Mouse (Mus musculus) ovary, adult 10 weeks (tissue): ENCODE data around the gene Chd4. TPM values are rescaled to one million over a fixed set of nuclear protein-coding genes. Genes with fewer than 3 reads are reported as not detected.

Experiments used
- polyA plus RNA-seq: library from polyadenylated mRNA; stranded (reverse); fragments of 350-450 nt; fragmentation: Illumina TruSeq; extraction: RNeasy Lipid Tissue Mini Kit (QIAGEN cat#74804); gene quantifications from one replicate; pipeline ENCODE4 v1.2.3, GENCODE M21; 2014

The Chd4 gene
- 122 TPM for polyA plus RNA-seq

GRCm38 (mm10) chr6:125095391-125096278 is at the start of gene Chd4:
Gene Chd4, plus strand, starts transcription at chr6:125095981.

GRCm38 (mm10) chr6:125049678-125050077 is 46.1 kb upstream of the Chd4 start, which contains the start of gene Acrbp:
Gene Acrbp, plus strand, starts transcription at chr6:125049689.

GRCm38 (mm10) chr6:125067571-125067995 is 28.2 kb upstream of the Chd4 start, which contains the start of gene Lpar5:
Gene Lpar5, plus strand, starts transcription at chr6:125067920.

DNA sequence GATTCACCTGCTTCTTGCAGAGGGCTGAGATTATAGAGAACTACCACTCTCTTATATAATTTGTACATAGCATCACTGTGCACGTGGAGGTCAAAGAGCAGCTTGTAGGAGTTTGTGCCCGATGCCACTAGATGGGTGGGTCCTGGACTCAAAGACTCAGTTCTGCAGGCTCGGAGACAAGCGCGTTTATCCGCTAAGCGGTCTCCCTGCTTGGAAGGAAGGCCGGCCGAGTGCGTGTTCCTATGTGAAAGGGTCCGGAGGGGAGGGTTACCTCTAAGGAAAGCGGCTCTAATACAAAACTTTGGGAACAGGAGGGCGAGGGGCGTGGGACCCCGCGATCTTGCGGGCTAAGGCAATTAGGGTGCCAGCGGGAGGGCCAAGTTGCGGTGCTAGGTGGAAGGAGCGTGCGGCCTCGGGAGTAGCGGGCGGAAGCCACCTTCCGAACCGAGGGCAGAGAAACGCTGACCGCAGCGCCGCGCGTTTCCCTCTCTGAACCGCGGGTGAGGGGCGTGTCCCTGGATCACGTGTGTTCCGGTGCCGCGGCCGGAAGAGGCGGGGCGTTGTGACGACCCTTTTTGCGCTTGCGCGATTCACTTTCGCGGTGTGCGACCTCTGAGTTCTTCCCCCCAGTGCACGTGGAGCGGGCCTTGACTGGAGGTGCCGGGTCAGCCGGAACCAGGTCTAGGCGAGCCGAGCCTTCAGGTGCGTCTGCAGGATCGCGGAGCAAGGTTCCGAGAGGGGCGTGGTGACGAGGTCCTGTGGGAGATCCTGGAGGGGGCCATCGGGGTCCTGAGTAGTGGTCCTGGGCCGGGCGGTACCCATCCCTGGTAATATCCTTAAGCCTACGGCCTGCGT is 35.7 kb downstream of the Chd4 start, which contains the start of gene Nop2:
Gene Nop2, plus strand, starts transcription at position 608 of the 855 bp plus-strand sequence.

GRCm38 (mm10) chr6:125145001-125145400 is 49.2 kb downstream of the Chd4 start, which contains the start of gene Iffo1:
Gene Iffo1, plus strand, starts transcription at chr6:125145241.

DNA sequence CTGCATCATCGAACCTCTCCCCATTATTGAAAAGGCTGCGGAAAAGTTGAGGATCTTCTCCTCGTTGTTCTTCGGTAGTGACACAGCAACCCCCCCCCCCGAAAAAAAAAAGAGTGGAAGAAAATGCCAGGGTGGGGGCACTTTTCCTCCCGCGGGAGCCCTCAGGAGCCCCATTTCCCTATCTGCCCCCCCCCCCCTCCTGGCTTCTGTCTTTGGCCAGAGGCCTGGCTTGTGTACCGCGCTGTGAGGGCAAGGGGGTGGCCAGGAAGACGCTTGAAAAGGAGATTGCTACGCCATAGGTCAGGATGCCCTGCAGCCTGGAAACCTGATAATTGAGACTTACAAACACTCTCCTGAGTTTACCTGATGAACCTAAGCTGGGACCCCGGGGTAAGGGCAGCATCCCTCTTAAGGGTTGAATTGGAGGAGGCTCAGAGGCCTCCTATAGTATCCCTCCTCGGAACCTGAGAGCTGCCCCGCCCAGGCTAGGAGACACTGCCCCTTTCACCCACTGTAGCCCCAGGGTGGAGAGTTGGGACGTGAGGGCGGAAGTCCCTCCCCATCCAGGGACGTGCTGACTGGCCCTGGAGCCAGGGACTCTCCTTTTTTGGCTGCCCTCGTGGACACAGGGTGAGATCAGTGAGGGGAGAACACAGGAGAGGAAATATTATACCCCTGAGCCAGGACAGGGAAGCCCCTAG is 70.4 kb downstream of the Chd4 start, which contains the start of gene Gapdh:
Gene Gapdh, minus strand, starts transcription at position 417 of the 701 bp plus-strand sequence.

Other genes starting within 250 kb of the Chd4 start
- 1.7 TPM for gene P3h3, start 238.2 kb upstream of the Chd4 start, polyA plus RNA-seq
- gene Gpr162, start 232.0 kb upstream of the Chd4 start, polyA plus RNA-seq: not detected
- gene Cd4, start 207.8 kb upstream of the Chd4 start, polyA plus RNA-seq: 1.4 TPM
- 0.23 TPM for gene Lag3, start 184.3 kb upstream of the Chd4 start, polyA plus RNA-seq
- gene Ptms, start 175.9 kb upstream of the Chd4 start, polyA plus RNA-seq: 293 TPM
- gene Mlf2, start 164.6 kb upstream of the Chd4 start, polyA plus RNA-seq: 8.4 TPM
- 18.8 TPM for gene Cops7a, start 130.4 kb upstream of the Chd4 start, polyA plus RNA-seq
- gene Pianp, start 99.3 kb upstream of the Chd4 start, polyA plus RNA-seq: 0.23 TPM
- gene Zfp384, start 86.8 kb upstream of the Chd4 start, polyA plus RNA-seq: 13.0 TPM
- 13.0 TPM for gene Ing4, start 56.2 kb upstream of the Chd4 start, polyA plus RNA-seq
- not detected for gene Acrbp, start 46.3 kb upstream of the Chd4 start, polyA plus RNA-seq
- not detected for gene Lpar5, start 28.1 kb upstream of the Chd4 start, polyA plus RNA-seq
- 1.2 TPM for gene Nop2, start 35.9 kb downstream of the Chd4 start, polyA plus RNA-seq
- 1.1 TPM for gene Iffo1, start 49.3 kb downstream of the Chd4 start, polyA plus RNA-seq
- 54.6 TPM for gene Gapdh, start 70.5 kb downstream of the Chd4 start, polyA plus RNA-seq
- 8.7 TPM for gene Ncapd2, start 95.7 kb downstream of the Chd4 start, polyA plus RNA-seq
- 83.0 TPM for gene Mrpl51, start 95.8 kb downstream of the Chd4 start, polyA plus RNA-seq
- gene Vamp1, start 119.6 kb downstream of the Chd4 start, polyA plus RNA-seq: 5.1 TPM
- 3.6 TPM for gene Tapbpl, start 135.9 kb downstream of the Chd4 start, polyA plus RNA-seq
- not detected for gene Cd27, start 141.0 kb downstream of the Chd4 start, polyA plus RNA-seq
- not detected for gene Tuba3a, start 190.1 kb downstream of the Chd4 start, polyA plus RNA-seq
- gene Ltbr, start 217.9 kb downstream of the Chd4 start, polyA plus RNA-seq: 0.71 TPM
- gene Scnn1a, start 224.7 kb downstream of the Chd4 start, polyA plus RNA-seq: 0.20 TPM